Mouse (Mus musculus): Measurements from ENCODE around the gene Mindy4b-ps.

Gene Mindy4b-ps

DNA sequence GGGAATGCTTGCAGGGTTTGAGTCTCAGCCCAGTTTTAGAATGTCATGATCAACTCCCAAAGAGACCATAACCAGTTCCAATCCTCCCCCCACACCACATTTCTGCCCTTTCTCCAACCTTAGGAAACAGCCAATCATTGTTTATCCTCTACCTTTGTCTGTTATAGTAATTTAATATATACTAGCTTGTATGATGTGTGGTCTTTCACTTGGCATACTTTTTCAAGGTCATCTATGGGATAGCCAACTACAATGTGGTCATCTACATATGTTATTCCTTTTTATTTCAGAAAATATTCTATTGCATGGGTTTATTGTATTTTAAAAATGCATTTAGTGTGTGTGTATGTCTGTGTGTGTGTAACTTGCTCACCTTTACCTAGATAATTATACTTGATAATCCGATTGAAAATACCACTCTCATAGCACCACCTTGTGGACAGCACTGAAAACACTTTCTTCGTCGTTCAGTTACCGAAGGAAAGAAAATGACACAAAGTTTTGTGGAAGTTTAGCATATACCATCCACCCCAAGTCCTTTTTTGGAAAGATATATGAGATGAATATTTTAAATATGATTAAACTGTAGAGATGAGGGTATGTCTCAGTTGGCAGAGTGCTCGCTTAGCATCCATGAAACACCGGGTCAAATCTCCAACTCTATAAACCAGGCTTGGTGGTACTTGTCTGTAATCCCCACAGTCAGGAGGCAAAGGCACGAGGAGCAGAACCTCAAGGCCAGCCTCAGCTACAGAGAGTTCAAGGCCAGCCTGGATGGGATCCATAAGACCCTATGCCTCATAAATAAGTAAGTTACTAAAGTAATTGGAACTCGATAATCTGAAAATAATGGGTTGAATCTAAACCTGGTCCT lies 37.7 kb downstream of the Mindy4b-ps start:
- peak; percentile 35 for DNase-seq

DNA sequence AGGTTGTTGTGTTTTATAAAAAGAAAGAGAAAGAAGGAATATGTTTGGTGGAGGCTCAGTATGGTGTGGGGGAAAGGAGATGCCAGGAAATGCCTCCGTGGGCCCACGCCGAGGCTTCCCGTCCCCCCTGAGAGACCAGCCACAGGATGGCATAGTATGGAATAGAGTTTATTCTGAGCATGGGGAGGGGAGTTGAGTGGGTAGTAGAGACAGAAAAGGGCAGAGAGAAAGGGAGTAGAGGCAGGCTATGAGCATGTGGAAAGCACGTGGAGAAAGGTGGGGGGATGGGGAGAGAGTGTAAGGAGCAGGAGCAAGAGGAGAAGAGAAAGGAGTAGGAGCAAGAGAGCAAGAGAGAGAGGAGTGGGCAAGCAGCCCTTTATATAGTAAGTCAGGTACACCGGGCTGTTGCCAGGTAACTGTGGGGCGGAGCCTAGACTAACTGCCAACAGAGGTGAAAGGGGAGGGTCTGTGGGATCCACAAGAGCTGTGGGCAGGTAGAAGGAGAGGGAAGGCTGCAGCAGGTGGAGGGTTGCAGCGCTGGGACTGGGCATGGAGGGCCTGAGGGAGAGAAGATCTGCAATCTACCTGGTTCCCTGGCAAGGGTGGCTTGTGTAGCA lies 38.4 kb downstream of the Mindy4b-ps start:
- no peak for DNase-seq

DNA sequence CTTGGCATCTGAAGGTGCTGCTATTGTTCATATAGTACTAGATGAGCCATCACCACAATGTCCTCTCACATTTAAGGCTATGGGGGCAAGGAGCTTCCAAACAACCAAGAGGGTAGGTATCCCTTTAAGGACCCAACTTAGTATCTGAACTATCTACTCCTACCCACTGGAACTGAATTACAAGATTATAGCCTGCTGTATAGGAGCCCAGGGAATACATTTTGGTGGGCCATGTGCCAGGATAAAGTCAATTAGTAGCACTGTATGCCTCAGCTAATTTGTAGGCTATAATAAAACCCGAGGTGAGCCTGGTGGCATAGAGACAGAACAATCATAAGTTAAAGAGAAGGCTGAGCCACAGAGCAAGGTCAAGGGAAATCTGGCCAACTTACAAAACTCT lies 65.7 kb downstream of the Mindy4b-ps start:
- no peak for DNase-seq

DNA sequence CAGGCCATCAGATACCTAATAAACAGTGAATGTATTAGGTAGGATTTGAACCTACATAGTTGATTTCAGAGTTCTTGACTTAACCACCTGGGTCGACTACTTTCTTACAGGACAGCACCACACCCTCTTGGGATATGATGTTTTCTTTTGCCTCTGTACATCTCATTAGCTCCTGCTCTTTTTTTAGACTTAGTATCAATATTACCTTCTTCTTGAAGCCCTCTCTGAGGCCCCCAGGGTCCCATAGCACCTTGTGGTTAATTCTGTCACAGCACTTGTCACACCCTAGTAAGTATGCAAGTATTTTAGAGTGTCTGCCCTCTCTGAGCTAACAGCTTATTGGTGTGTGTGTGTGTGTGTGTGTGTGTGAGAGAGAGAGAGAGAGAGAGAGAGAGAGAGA lies 66.3 kb downstream of the Mindy4b-ps start:
- no peak for DNase-seq

DNA sequence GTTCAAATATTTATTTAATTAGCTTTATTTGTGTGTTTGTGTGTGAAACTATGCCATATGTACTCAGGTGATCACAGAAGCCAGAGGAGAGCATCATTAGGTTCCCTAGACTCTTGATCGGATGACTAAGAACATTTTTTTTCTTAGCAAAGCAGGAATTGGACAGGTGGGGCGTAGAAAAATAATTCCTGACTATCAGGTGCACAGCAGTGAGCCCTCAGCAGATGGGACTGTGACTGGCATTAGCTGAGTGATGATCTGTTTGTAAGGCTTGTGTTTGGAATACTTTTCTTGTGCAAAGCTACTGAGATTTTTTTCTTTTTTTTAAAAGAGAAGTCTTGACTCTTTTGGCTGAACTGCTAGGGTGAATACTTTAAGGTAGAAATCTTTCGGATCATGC lies 67.8 kb downstream of the Mindy4b-ps start:
- DNase-seq = no peak

DNA sequence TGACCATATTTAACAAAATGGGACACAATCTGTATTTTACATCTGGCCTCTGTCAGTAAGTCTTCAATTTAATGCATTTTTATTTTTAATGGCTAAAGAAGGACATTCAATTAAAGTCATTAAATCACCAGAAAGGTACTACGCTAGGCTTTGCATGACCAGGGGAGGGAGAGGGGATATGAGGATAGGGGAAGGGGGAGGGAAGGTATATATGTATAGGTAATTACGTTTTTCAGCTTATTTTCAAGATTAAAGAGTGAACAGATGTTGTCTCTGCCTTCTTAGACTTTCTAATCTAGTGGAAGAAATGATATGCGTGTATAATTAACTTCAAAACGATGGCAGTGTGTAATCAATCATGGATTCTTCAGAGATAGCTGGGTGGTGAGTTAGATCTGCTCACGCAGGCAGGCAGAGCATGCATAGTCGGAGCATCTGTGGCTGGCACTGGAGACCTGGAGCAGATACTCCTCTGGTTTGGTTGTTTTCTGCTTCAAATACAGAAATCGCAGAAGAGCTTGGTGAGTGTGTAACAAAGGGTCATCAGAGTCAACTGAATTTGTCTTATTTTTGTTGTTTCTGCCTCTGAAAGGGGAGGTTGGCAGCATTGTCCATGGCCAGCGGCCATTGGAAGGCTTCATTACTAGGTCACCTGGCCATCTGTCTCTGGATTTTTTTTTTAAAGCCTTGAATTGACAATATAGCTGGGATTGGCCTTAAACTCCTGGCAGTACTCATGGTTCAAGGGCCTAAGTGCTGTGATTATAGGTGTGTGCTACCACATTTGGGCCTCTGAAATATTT lies 70.1 kb downstream of the Mindy4b-ps start:
- DNase-seq = peak; percentile 70

DNA sequence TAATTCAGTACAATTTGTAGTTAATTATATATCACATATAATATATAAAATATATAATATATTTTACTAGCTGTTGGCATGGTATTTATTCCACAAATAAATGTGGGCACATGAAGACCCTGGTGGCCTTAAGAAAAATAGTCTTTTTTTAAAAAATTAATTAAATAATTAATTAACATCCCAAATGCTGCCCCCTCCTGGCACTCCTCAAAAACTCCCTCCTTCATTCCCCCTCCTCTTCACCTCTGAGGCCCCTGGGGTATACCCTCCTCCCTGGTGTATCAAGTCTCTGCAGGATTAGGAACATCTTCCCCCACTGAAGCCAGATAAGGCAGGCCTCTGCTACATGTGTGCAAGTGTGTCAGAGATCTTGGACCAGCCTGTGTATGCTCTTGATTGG lies 73.4 kb downstream of the Mindy4b-ps start:
- no peak for DNase-seq

DNA sequence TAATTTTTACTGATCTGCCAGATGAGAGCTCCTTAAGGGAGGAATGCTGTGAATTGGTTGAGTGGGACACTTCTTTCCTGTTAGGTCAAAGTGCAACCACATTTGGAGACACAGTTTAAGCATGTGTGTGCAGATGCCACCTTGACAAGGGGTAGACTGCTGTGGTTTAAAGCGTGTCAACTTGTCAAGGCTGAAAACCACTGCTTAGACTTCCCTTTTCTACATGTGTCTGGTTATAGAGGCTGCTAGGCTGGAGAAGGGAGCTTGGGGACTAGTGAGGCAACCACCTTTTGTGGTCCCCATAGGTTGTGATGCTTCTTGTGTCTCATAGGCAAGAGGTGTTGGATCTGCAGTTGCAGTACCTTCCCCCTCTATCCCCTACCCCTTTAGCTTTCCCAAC lies 74.2 kb downstream of the Mindy4b-ps start:
- DNase-seq = no peak

DNA sequence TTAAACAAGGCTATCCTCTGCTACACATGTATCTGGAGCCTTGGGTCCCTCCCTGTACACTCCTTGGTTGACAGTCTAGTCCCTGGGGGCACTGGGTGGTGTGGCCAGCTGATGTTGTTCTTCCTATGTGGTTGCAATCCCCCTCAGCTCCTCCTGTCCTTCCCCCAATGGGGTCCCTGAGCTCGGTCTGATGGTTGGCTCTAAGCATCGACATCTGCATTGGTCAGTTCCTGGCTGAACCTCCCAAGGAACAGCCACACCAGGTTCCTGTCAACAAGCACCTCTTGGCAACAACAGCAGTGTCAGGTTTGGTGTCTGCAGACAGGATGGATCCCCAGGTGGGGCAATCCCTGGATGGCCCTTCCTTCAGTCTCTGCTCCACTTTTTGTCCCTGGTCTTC lies 82.6 kb downstream of the Mindy4b-ps start:
- DNase-seq = no peak
